Mouse (Mus musculus): Measurements from ENCODE around the gene Prkag2. TPM values are rescaled to one million over a fixed set of nuclear protein-coding genes. Genes with fewer than 3 reads are reported as not detected.
"Not testable (repeated sequence)": the region's sequence is repeated elsewhere in the genome, so short reads cannot be mapped to it uniquely, and the experiment has no call there.

Gene Prkag2
- polyA plus RNA-seq, 2 experiments: 3.1 to 4.0 TPM

- H3K4me1 ChIP-seq (replicated peaks; ENCODE audit: control insufficient read depth in 2 of 2, insufficient read depth in 2 of 2, low read length in 1 of 2): peaks cover 2 to 17% of the 10 kb centered on the region in 2 experiments
- ATAC-seq (ENCODE audit: insufficient read depth) (no peak), DNase-seq (ENCODE audit: low read depth in 3 of 3, low spot score in 3 of 3) (peak in 1 of 3 experiments; percentile 7)
- no peak overlapping the region for H3K4me2 ChIP-seq (ENCODE audit: low read depth)
- H3K27me3 ChIP-seq (ENCODE audit: control insufficient read depth, insufficient read depth, low read length): no peaks in the 10 kb centered on the region
- no peaks in the 10 kb centered on the region for H3K9me3 ChIP-seq (ENCODE audit: control insufficient read depth, low read length)
- TF ChIP-seq EP300 (IDR thresholded peaks at IDR 0.05; ENCODE audit: low read depth): no peak
- TF ChIP-seq CTCF (IDR thresholded peaks at IDR 0.05; ENCODE audit: low read depth): no peak
- no peak overlapping the region for H3K27ac ChIP-seq
- no peaks in the 10 kb centered on the region for H3K36me3 ChIP-seq (replicated peaks; ENCODE audit: control insufficient read depth, insufficient read depth, low read depth)
- no peak overlapping the region; the same call in 1 of the 2 replicates for H3K9ac ChIP-seq (replicated peaks)
- no peak overlapping the region for H3K4me3 ChIP-seq (ENCODE audit: insufficient read depth in 1 of 2, low read depth in 2 of 2, low read length in 2 of 2)
- 48% methylated on average over 2 of the region's 2 CpGs for WGBS (ENCODE audit: insufficient replicate concordance)
Observed at GRCm38 (mm10) chr5:24827173-24827572, 273.3 kb downstream of the Prkag2 start.

DNA sequence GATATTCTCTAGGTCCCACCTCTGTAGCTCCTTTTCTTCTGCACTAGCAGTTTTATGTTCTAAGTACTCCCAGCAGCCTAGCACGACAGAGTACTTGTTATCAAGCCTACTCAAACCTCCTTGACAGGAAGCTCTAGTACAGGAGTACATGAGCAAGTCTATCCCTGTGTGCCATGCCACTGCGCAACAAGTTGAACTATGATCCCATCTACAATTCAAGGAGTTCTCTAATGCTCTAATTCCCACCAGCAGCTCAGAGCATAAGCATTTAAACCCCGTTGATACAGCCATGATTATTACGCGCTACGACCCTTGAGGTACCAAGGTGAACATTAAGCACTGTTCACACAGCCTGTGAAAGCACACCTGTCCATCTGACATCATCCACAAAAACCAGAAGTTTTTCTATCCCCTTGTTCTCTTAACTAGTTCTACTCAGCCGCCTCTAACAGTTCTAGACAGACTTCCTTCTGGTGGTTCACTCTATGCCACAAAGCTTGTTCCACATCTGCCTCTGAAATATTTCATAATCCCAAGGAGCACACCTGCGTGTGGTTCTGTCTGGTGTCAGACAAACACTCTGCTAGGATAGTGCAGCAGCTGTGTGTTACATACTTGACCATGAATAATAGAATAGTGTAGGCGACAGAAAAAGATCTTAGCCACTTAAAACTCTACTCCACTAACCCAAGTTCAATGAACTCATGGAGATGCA lies 274.2 kb downstream of the Prkag2 start:
- Histone ChIP-seq H3K9me3 (ENCODE audit: control insufficient read depth, low read length) (no peaks in the 10 kb centered on the region), H3K4me2 (ENCODE audit: low read depth) (no peak overlapping the region), H3K9ac (replicated peaks) (no peak overlapping the region), H3K27ac (no peak overlapping the region), H3K36me3 (replicated peaks; ENCODE audit: control insufficient read depth, insufficient read depth, low read depth) (no peaks in the 10 kb centered on the region), H3K27me3 (ENCODE audit: control insufficient read depth, insufficient read depth, low read length) (no peaks in the 10 kb centered on the region), H3K4me1 (replicated peaks; ENCODE audit: control insufficient read depth in 2 of 2, insufficient read depth in 2 of 2, low read length in 1 of 2) (peaks cover 2 to 17% of the 10 kb centered on the region in 2 experiments), H3K4me3 (ENCODE audit: insufficient read depth in 1 of 2, low read depth in 2 of 2, low read length in 2 of 2) (no peak overlapping the region)
- no peak for ATAC-seq (ENCODE audit: insufficient read depth)
- TF ChIP-seq CTCF (IDR thresholded peaks at IDR 0.05; ENCODE audit: low read depth): no peak
- no peak for TF ChIP-seq EP300 (IDR thresholded peaks at IDR 0.05; ENCODE audit: low read depth)
- no peak for DNase-seq (ENCODE audit: low read depth in 3 of 3, low spot score in 3 of 3)
- 65% methylated on average over 9 of the region's 9 CpGs for WGBS (ENCODE audit: insufficient replicate concordance)

GRCm38 (mm10) chr5:24825365-24826055 lies 274.9 kb downstream of the Prkag2 start:
- WGBS (ENCODE audit: insufficient replicate concordance): 66% methylated on average over 4 of the region's 4 CpGs
- DNase-seq (ENCODE audit: low read depth in 3 of 3, low spot score in 3 of 3) (no peak), ATAC-seq (ENCODE audit: insufficient read depth) (no peak)
- Histone ChIP-seq H3K4me3 (ENCODE audit: insufficient read depth in 1 of 2, low read depth in 2 of 2, low read length in 2 of 2) (no peak overlapping the region), H3K9ac (replicated peaks) (no peak overlapping the region), H3K27ac (no peak overlapping the region), H3K27me3 (ENCODE audit: control insufficient read depth, insufficient read depth, low read length) (no peaks in the 10 kb centered on the region), H3K9me3 (ENCODE audit: control insufficient read depth, low read length) (no peaks in the 10 kb centered on the region), H3K4me1 (replicated peaks; ENCODE audit: control insufficient read depth in 2 of 2, insufficient read depth in 2 of 2, low read length in 1 of 2) (peaks cover 2 to 17% of the 10 kb centered on the region in 2 experiments), H3K4me2 (ENCODE audit: low read depth) (no peak overlapping the region), H3K36me3 (replicated peaks; ENCODE audit: control insufficient read depth, insufficient read depth, low read depth) (no peaks in the 10 kb centered on the region)
- TF ChIP-seq EP300 (IDR thresholded peaks at IDR 0.05; ENCODE audit: low read depth) (no peak), CTCF (IDR thresholded peaks at IDR 0.05; ENCODE audit: low read depth) (no peak)

DNA sequence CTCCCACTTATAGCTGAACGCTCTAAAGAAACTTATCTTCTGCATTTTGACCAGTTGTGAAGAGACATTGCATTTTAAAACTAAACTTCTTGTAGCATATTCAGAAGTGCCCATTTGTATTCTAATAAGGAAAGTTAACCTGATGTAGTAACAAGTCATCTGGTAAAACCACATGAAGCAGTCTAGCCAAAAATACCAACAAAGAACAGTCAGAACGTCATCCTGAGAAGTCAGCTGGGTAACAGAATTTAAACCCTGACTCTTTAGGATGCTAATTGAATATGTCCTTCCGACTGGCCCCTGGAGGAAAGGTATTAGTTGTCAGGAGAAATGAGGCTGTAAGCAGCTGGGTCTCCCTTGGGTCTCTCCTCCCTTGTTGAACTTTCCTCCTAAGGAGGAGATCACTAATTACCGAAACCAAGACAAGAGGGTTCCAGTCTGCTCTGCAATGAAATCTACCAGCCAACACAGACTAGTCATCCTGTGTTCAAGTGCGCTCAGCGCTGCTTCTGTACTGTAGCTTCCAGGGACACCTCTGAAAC lies 276.5 kb downstream of the Prkag2 start:
- TF ChIP-seq EP300 (IDR thresholded peaks at IDR 0.05; ENCODE audit: low read depth) (no peak), CTCF (IDR thresholded peaks at IDR 0.05; ENCODE audit: low read depth) (no peak)
- no peak for DNase-seq (ENCODE audit: low read depth in 3 of 3, low spot score in 3 of 3)
- WGBS (ENCODE audit: insufficient replicate concordance): 78% methylated on average over 6 of the region's 6 CpGs
- Histone ChIP-seq H3K9ac (replicated peaks) (no peak overlapping the region), H3K27ac (no peak overlapping the region), H3K36me3 (replicated peaks; ENCODE audit: control insufficient read depth, insufficient read depth, low read depth) (no peaks in the 10 kb centered on the region), H3K9me3 (ENCODE audit: control insufficient read depth, low read length) (no peaks in the 10 kb centered on the region), H3K4me1 (replicated peaks; ENCODE audit: control insufficient read depth in 2 of 2, insufficient read depth in 2 of 2, low read length in 1 of 2) (peaks cover 2 to 17% of the 10 kb centered on the region in 2 experiments), H3K27me3 (ENCODE audit: control insufficient read depth, insufficient read depth, low read length) (no peaks in the 10 kb centered on the region), H3K4me2 (ENCODE audit: low read depth) (no peak overlapping the region), H3K4me3 (ENCODE audit: insufficient read depth in 1 of 2, low read depth in 2 of 2, low read length in 2 of 2) (no peak overlapping the region)
- ATAC-seq (ENCODE audit: insufficient read depth): no peak

DNA sequence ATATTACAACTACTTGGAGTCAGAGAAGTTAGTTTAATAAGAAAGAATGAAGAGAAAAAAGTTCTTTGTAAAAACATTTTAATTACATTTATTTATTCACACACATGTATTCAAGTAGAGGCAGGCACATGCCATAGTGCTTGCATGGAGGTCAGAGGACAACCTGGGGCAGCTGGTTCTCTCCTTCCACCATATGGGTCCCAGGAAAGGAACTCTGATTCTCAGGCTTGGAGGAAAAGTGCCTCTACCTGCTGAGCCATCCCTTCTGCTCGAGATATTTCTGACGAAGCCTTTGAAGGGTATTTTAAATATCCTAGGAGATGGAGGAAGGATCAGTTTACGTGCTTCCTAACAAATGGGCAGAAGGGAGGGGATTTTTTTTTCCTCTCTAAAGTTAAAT lies 277.7 kb downstream of the Prkag2 start:
- ATAC-seq (ENCODE audit: insufficient read depth) (no peak), DNase-seq (ENCODE audit: low read depth in 3 of 3, low spot score in 3 of 3) (no peak)
- H3K36me3 ChIP-seq (replicated peaks; ENCODE audit: control insufficient read depth, insufficient read depth, low read depth): no peaks in the 10 kb centered on the region
- no peaks in the 10 kb centered on the region for H3K9me3 ChIP-seq (ENCODE audit: control insufficient read depth, low read length)
- H3K9ac ChIP-seq (replicated peaks): no peak overlapping the region
- H3K27ac ChIP-seq: no peak overlapping the region
- no peak for TF ChIP-seq EP300 (IDR thresholded peaks at IDR 0.05; ENCODE audit: low read depth)
- TF ChIP-seq CTCF (IDR thresholded peaks at IDR 0.05; ENCODE audit: low read depth): no peak
- no peak overlapping the region for H3K4me3 ChIP-seq (ENCODE audit: insufficient read depth in 1 of 2, low read depth in 2 of 2, low read length in 2 of 2)
- peaks cover 2 to 16% of the 10 kb centered on the region in 2 experiments for H3K4me1 ChIP-seq (replicated peaks; ENCODE audit: control insufficient read depth in 2 of 2, insufficient read depth in 2 of 2, low read length in 1 of 2)
- WGBS (ENCODE audit: insufficient replicate concordance): 73% methylated on average over 3 of the region's 3 CpGs
- no peak overlapping the region for H3K4me2 ChIP-seq (ENCODE audit: low read depth)
- H3K27me3 ChIP-seq (ENCODE audit: control insufficient read depth, insufficient read depth, low read length): no peaks in the 10 kb centered on the region

DNA sequence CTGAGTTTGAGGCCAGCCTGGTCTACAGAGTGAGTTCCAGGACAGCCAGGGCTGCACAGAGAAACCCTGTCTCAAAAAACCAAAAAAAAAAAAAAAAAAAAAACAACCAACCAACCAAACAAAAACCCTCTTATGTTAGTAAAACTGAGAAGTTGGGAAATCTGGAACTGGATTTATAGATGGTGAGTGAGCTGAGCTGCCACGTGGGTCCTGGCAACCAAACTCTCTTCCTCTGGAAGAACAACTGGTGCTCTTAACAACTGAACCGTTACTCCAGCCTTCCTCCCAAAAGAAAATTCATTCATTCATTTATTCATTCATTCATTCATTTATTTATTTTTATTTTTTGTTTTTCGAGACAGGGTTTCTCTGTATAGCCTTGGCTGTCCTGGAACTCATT lies 278.2 kb downstream of the Prkag2 start:
- ATAC-seq (ENCODE audit: insufficient read depth): not testable (repeated sequence)

More for the DNA sequence above, 278.2 kb downstream of the Prkag2 start:
- not testable (repeated sequence) for H3K4me3 ChIP-seq (ENCODE audit: insufficient read depth in 1 of 2, low read depth in 2 of 2, low read length in 2 of 2); H3K4me2 ChIP-seq (ENCODE audit: low read depth); DNase-seq (ENCODE audit: low read depth in 3 of 3, low spot score in 3 of 3); H3K9ac ChIP-seq (replicated peaks); H3K27ac ChIP-seq; H3K27me3 ChIP-seq (ENCODE audit: control insufficient read depth, insufficient read depth, low read length); H3K9me3 ChIP-seq (ENCODE audit: control insufficient read depth, low read length); H3K36me3 ChIP-seq (replicated peaks; ENCODE audit: control insufficient read depth, insufficient read depth, low read depth)
- peaks cover 2 to 12% of the 10 kb centered on the region in 2 experiments for H3K4me1 ChIP-seq (replicated peaks; ENCODE audit: control insufficient read depth in 2 of 2, insufficient read depth in 2 of 2, low read length in 1 of 2)
- 70% methylated on average over 3 of the region's 3 CpGs for WGBS (ENCODE audit: insufficient replicate concordance)
